Mouse (Mus musculus) CH12.LX (cell line): Measurements from ENCODE around the gene H2-T3. TPM values are rescaled to one million over a fixed set of nuclear protein-coding genes. Genes with fewer than 3 reads are reported as not detected.
"Not testable (repeated sequence)": the region's sequence is repeated elsewhere in the genome, so short reads cannot be mapped to it uniquely, and the experiment has no call there.

ENCODE experiments used
- DNase-seq: peaks from one replicate; pipeline ENCODE4 v3.0.0-alpha.2; 2013; ENCODE audit errors: extremely low read depth
- H3K27ac ChIP-seq: 2 replicates; pipeline ENCODE4 v1.5.1; 2012; ENCODE audit warnings: low read depth, mild to moderate bottlenecking, control low read depth, moderate library complexity; ENCODE audit not compliant: insufficient read depth
- H3K27me3 ChIP-seq: replicated peaks from 2 replicates; pipeline ENCODE3; 2012; ENCODE audit warnings: inconsistent platforms
- H3K36me3 ChIP-seq, 2 experiments: replicated peaks in 1 of 2; 2 replicates each; pipeline versions ENCODE3 to v1.6.1; 2012; ENCODE audit warnings: inconsistent platforms in 1 of 2, low read length in 1 of 2, mild to moderate bottlenecking in 1 of 2, mixed read lengths in 1 of 2, moderate library complexity in 1 of 2; ENCODE audit not compliant: control insufficient read depth in 1 of 2, insufficient read depth in 1 of 2
- H3K4me1 ChIP-seq, 2 experiments: 2 replicates each; pipeline ENCODE4 v1.6.1; 2012; ENCODE audit warnings: inconsistent platforms in 1 of 2, moderate library complexity in 1 of 2; ENCODE audit not compliant: insufficient read depth in 2 of 2, control insufficient read depth in 1 of 2
- H3K4me2 ChIP-seq: 2 replicates; pipeline ENCODE4 v1.6.1; 2012; ENCODE audit warnings: low read depth, mild to moderate bottlenecking, control low read depth; ENCODE audit not compliant: poor library complexity, insufficient read depth, severe bottlenecking
- H3K4me3 ChIP-seq, 3 experiments: fragments of 150-350 bp in 1 of 3; sonication (generic) in 1 of 3; replicated peaks in 1 of 3; 2 replicates each; pipeline versions ENCODE3 to v1.5.1; 2011 to 2012; ENCODE audit warnings: low read depth in 2 of 3, low read length in 2 of 3, mild to moderate bottlenecking in 2 of 3, moderate library complexity in 2 of 3, control low read depth in 1 of 3, improper control_type of control experiment in 1 of 3, inconsistent platforms in 1 of 3, mixed read lengths in 1 of 3; ENCODE audit not compliant: poor library complexity in 1 of 3
- H3K79me2 ChIP-seq: replicated peaks from 2 replicates; pipeline ENCODE4 v1.6.1; 2012; ENCODE audit warnings: mild to moderate bottlenecking, moderate library complexity; ENCODE audit not compliant: control insufficient read depth, poor library complexity, insufficient read depth, severe bottlenecking; ENCODE audit errors: extremely low read depth
- H3K9ac ChIP-seq: 2 replicates; pipeline ENCODE4 v1.6.1; 2012; ENCODE audit warnings: low read depth, mild to moderate bottlenecking, control low read depth, moderate library complexity; ENCODE audit not compliant: insufficient read depth
- H3K9me3 ChIP-seq: replicated peaks from 2 replicates; pipeline ENCODE3; 2012; ENCODE audit warnings: low read length, inconsistent platforms, mixed read lengths
- CTCF ChIP-seq, 2 experiments: IDR thresholded peaks in 1 of 2; conservative IDR thresholded peaks in 1 of 2; 2 replicates each; pipeline ENCODE4 v1.5.1; 2011 to 2012; ENCODE audit warnings: low read depth in 2 of 2, low read length in 2 of 2, improper control_type of control experiment in 1 of 2, inconsistent platforms in 1 of 2, mild to moderate bottlenecking in 1 of 2, moderate library complexity in 1 of 2
- ELF1 ChIP-seq: IDR thresholded peaks from 2 replicates; pipeline ENCODE4 v1.6.1; 2014; ENCODE audit warnings: low read depth, mild to moderate bottlenecking, inconsistent platforms, low read length, improper control_type of control experiment
- EP300 ChIP-seq: IDR thresholded peaks from 2 replicates; pipeline ENCODE4 v1.6.1; 2011; ENCODE audit warnings: low read length, improper control_type of control experiment
- ETS1 ChIP-seq: conservative IDR thresholded peaks from 2 replicates; pipeline ENCODE4 v1.6.1; 2012; ENCODE audit warnings: low read depth, mild to moderate bottlenecking, inconsistent platforms, low read length, improper control_type of control experiment, moderate library complexity
- GABPA ChIP-seq: IDR thresholded peaks from 2 replicates; pipeline ENCODE4 v1.6.1; 2012; ENCODE audit warnings: low read depth, low read length, improper control_type of control experiment, inconsistent platforms; ENCODE audit not compliant: insufficient replicate concordance
- IRF4 ChIP-seq: IDR thresholded peaks from 2 replicates; pipeline ENCODE4 v1.6.1; 2014; ENCODE audit warnings: low read depth, mild to moderate bottlenecking, inconsistent platforms, low read length, improper control_type of control experiment
- JUND ChIP-seq: conservative IDR thresholded peaks from 2 replicates; pipeline ENCODE4 v1.6.1; 2011; ENCODE audit warnings: low read depth, low read length, improper control_type of control experiment
- MAFK ChIP-seq: IDR thresholded peaks from 2 replicates; pipeline ENCODE4 v1.6.1; 2011; ENCODE audit warnings: low read length, improper control_type of control experiment; ENCODE audit not compliant: insufficient replicate concordance
- MAZ ChIP-seq: IDR thresholded peaks from 2 replicates; pipeline ENCODE4 v1.6.1; 2012; ENCODE audit warnings: low read depth, mild to moderate bottlenecking, inconsistent platforms, low read length, improper control_type of control experiment, moderate library complexity
- NELFE ChIP-seq: IDR thresholded peaks from 2 replicates; pipeline ENCODE4 v1.6.1; 2011; ENCODE audit warnings: low read depth, low read length, improper control_type of control experiment
- NRF1 ChIP-seq: IDR thresholded peaks from 2 replicates; pipeline ENCODE4 v1.6.1; 2014; ENCODE audit warnings: low read depth, mild to moderate bottlenecking, inconsistent platforms, low read length, improper control_type of control experiment, moderate library complexity
- POLR2AphosphoS2 ChIP-seq: IDR thresholded peaks from 2 replicates; pipeline ENCODE4 v1.6.1; 2011; ENCODE audit warnings: low read depth, low read length, improper control_type of control experiment
- RAD21 ChIP-seq: IDR thresholded peaks from 2 replicates; pipeline ENCODE4 v1.6.1; 2011; ENCODE audit warnings: low read depth, mild to moderate bottlenecking, low read length, improper control_type of control experiment, moderate library complexity
- RCOR1 ChIP-seq: conservative IDR thresholded peaks from 2 replicates; pipeline ENCODE4 v1.6.1; 2012; ENCODE audit warnings: low read depth, mild to moderate bottlenecking, inconsistent platforms, low read length, improper control_type of control experiment
- SIN3A ChIP-seq: IDR thresholded peaks from 2 replicates; pipeline ENCODE4 v1.6.1; 2012; ENCODE audit warnings: low read length, improper control_type of control experiment, inconsistent platforms
- SMC3 ChIP-seq: IDR thresholded peaks from 2 replicates; pipeline ENCODE4 v1.6.1; 2011; ENCODE audit warnings: low read depth, low read length, improper control_type of control experiment
- TBP ChIP-seq: conservative IDR thresholded peaks from 2 replicates; pipeline ENCODE4 v1.6.1; 2011; ENCODE audit warnings: low read depth, low read length, improper control_type of control experiment
- TCF12 ChIP-seq: IDR thresholded peaks from 2 replicates; pipeline ENCODE4 v1.6.1; 2014; ENCODE audit warnings: low read depth, mild to moderate bottlenecking, inconsistent platforms, low read length, improper control_type of control experiment
- USF1 ChIP-seq: IDR thresholded peaks from 2 replicates; pipeline ENCODE4 v1.6.1; 2014; ENCODE audit warnings: low read depth, mild to moderate bottlenecking, inconsistent platforms, low read length, improper control_type of control experiment
- USF2 ChIP-seq: conservative IDR thresholded peaks from 2 replicates; pipeline ENCODE4 v1.6.1; 2011; ENCODE audit warnings: low read depth, low read length, improper control_type of control experiment
- ZKSCAN1 ChIP-seq: IDR thresholded peaks from 2 replicates; pipeline ENCODE4 v1.6.1; 2012; ENCODE audit warnings: low read depth, inconsistent platforms, low read length, improper control_type of control experiment, borderline replicate concordance
- ZMIZ1 ChIP-seq: IDR thresholded peaks from 2 replicates; pipeline ENCODE4 v1.6.1; 2012; ENCODE audit warnings: low read depth, mild to moderate bottlenecking, inconsistent platforms, low read length, improper control_type of control experiment
- dilution Hi-C: fragments of 300-500 bp; cut with MboI; formaldehyde crosslinking; loops from 2 replicates; pipeline ENCODE4 v1.14.3; 2020; ENCODE audit warnings: low sequenced_read_pairs; ENCODE audit not compliant: extremely low pct_unique_long_range_greater_than_20kb, extremely low pct_ligation_motif_present
- in situ Hi-C: fragments of 300-500 bp; cut with MboI; formaldehyde crosslinking; loops from 3 replicates; pipeline ENCODE4 v1.14.3; 2019; ENCODE audit warnings: low sequenced_read_pairs, low pct_ligation_motif_present, low pct_unique_long_range_greater_than_20kb, mixed read lengths
- polyA plus RNA-seq: library from polyadenylated mRNA; unstranded; fragments of >175 nt; gene quantifications from 2 replicates; pipeline ENCODE4 v1.2.1, GENCODE M21; 2012; ENCODE audit warnings: low read depth; ENCODE audit not compliant: insufficient read length
- total RNA-seq, 2 experiments: library from RNA; depleted of rRNA; stranded (reverse); fragments of 300-350 nt in 1 of 2; fragments of >200 nt in 1 of 2; gene quantifications; 2 replicates each; pipeline ENCODE4 v1.2.3; 2012 to 2014

Gene H2-T3
- not detected in 2 replicates for total RNA-seq (2012; rRNA removed)
- total RNA-seq (2014; rRNA removed), result not detected in 2 replicates
- 0.74 and 1.3 TPM in 2 replicates for polyA plus RNA-seq

DNA sequence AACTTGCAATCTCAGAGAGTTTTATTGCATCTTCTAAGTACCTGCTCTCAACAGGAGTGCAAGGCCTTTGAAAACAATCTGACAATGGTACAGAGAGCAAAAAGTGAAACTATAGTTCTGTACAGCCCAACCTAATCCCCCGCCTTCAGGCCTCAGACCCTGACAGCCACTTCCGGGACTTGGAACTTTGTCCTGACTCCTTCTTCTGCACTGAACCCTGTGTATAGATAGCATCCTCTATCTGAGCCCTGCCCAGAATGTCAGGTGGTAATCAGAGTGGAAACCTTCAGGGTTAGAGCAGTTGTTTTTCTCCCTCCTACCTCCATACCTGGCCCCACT, at the start of gene H2-T3:
H2-T3 (minus strand) TSS at position 119 of the 339 bp plus-strand sequence.
- no peak for DNase-seq
- Histone ChIP-seq H3K36me3 (no peaks in the 10 kb centered on the region), H3K9ac (no peak within 1 kb of the TSS), H3K4me3 (no peak within 1 kb of the TSS), H3K27me3 (peaks cover 59% of the 10 kb centered on the region), H3K9me3 (no peaks in the 10 kb centered on the region), H3K4me1 (0 out of 4 replicates have a peak, but pooled peaks cover 0 to 2% of the 10 kb centered on the region in 2 experiments), H3K27ac (no peak within 1 kb of the TSS), H3K4me2 (no peak within 1 kb of the TSS), H3K79me2 (no peaks in the 10 kb centered on the region)
- dilution Hi-C loops, result no loop called here
- TF ChIP-seq MAZ, result no peak
- TF ChIP-seq ETS1, result no peak
- TF ChIP-seq ZKSCAN1, result no peak
- no peak for TF ChIP-seq EP300
- TF ChIP-seq RAD21, result no peak
- TF ChIP-seq MAFK, result no peak
- no peak for TF ChIP-seq ZMIZ1
- TF ChIP-seq NRF1, result no peak
- TF ChIP-seq NELFE, result no peak
- TF ChIP-seq IRF4, result no peak
- no peak for TF ChIP-seq RCOR1
- no peak for TF ChIP-seq TCF12
- in situ Hi-C loops, result loop anchor here (10.0 kb wide), 1 partner anchor 125 kb away; no protein-coding TSS in a partner anchor

DNA sequence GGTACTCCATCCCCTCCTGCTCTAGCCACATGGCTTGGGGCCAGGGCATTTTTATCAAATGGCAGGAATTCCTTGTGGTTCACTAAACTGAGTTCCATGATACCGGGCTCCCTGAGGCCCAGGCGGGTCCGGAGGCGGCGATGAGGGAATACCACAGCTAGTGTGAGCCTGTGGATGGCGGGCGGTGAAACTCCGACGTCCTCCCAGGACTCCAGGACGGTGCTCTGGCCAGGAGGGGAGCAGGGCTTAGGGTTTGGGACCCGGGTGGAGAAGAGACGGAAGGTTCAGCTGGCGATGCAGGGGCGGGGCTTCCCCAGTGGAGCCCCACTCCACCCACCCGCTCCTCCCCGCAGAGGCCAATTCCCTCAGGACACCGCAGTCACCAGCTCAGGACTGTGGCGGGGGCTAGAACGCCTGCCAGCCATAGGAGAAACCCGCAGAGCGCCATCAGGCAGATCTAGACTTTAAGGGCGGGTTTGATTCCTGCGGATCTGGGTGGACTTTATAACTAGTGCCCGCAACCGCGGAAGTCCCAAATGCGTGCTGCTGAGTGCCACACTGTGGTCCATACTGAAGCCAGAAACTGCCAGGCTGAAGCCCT, 47.3 kb upstream of the H2-T3 start:
- Histone ChIP-seq H3K36me3 (no peaks in the 10 kb centered on the region), H3K79me2 (no peaks in the 10 kb centered on the region), H3K4me1 (peaks cover 3 to 4% of the 10 kb centered on the region in 2 experiments; a peak in 2 of 4 replicates), H3K27me3 (peaks cover 61% of the 10 kb centered on the region), H3K27ac (no peak overlapping the region), H3K9me3 (peaks cover 2% of the 10 kb centered on the region), H3K9ac (no peak overlapping the region), H3K4me3 (no peak overlapping the region), H3K4me2 (peak overlapping the region; percentile 13)
- DNase-seq, result no peak
- TF ChIP-seq ZKSCAN1 (no peak), USF2 (no peak), RAD21 (no peak), POLR2AphosphoS2 (no peak), ETS1 (no peak), ELF1 (no peak), CTCF (conservative IDR thresholded peaks at IDR 0.05 in 1 of 2, IDR thresholded peaks at IDR 0.05 in 1 of 2; ENCODE audit: low read depth in 2 of 2, low read length in 2 of 2) (no peak), JUND (no peak), NELFE (no peak), TBP (no peak), SMC3 (no peak), GABPA (no peak), NRF1 (no peak), USF1 (no peak), SIN3A (no peak)
- in situ Hi-C loops, result no loop called here
- dilution Hi-C loops, result no loop called here

DNA sequence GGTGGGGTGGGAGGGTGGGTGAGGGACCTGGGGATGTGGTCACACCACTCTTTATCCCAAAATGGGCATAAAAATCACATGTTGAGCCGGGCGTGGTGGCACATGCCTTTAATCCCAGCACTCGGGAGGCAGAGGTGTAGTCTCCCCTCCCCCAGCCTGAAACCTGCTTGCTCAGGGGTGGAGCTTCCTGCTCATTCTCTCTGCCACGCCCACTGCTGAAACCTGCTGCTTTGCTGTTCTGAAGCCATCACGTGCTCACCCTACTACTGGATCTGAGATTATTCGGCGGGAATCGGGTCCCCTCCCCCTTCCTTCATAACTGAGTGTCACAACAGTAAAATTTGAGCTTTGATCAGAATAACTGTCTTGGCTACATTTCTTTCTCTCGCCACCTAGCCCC, 45.2 kb upstream of the H2-T3 start:
- H3K4me3 ChIP-seq, H3K36me3 ChIP-seq, H3K4me1 ChIP-seq, H3K9me3 ChIP-seq, H3K4me2 ChIP-seq, H3K27ac ChIP-seq, in situ Hi-C loops, H3K79me2 ChIP-seq, DNase-seq, dilution Hi-C loops, H3K9ac ChIP-seq: not testable (repeated sequence)
- peaks cover 48% of the 10 kb centered on the region for H3K27me3 ChIP-seq
